Mouse (Mus musculus): ENCODE measurements around the gene Tm2d1.

Tm2d1 gene

DNA sequence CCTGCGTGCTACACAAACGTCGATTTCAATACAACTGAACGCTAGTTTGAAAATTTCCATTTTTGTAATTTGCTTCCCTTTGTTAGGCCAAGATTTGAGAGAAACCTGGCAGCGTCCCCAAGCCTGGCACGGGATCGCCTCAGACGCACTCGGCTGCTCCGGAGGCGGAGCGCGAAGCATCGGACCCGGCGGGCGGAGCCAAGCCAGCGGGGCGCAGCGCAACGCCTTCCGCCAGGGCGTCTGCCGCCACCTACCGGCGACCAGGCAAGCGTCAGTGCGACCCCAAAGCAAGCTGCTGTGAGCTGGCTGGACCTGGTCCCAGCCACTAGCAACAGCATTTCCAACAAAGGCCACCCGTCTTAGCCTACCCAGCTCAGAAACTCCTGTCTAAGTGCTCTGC lies 60.9 kb downstream of the Tm2d1 start:
- peak; percentile 74 for DNase-seq (ENCODE audit: low read depth, low spot score)

DNA sequence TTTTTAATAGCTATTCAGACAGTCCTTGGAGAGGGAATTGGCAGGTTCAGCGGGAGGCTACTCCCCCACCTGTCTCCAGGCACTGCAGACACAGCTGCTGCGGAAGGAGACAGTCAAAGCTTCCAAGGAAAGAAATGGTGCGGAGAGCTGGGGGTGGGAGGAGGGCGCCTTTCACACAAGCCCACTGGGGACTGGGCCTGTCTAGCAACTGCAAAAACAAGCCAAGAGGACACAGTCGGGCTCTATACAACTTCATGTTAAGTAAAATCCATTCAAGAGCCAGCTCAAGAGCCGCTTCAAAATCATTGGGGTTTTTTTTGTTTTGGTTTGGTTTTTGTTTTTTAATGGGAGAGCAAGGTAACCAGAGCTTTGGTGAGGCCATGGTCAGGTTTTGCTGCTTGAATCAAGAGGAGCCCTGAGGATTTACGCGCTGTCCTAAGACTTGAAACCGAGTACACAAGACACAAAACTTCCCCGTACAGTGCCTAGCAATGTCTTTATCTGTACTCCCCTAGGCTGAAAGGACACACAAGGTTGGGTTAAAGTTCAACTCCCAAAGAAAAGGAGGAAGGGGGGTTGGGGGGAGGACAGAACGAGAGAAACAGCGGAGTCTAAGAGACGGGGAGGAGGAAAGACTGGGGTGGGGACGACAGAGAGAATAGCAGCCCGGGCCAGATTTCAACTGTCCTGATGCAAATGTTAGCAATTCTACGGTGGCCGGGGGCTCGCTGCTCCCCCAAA lies 61.6 kb downstream of the Tm2d1 start:
- DNase-seq (ENCODE audit: low read depth, low spot score), result peak; percentile 34

DNA sequence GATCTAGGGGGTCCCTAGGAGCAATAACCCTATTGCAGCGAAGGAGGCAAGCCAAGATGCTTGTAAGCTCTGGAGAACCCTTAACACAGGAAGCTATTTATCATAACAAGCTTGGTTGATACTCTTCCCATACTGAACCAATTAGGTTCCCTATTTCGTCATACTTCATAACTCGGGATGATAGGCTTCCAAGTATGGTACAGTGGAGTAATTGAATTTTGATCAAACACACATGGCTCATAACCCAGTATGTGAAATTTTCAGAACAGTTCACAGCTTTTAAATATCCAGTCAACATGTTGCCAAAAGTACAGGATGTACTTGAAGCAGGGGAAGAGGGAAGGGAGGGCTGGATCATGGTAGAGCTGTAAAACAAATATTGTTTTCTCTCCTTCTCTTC lies 64.3 kb downstream of the Tm2d1 start:
- no peak for DNase-seq (ENCODE audit: low read depth, low spot score)

- no peak for DNase-seq (ENCODE audit: low read depth, low spot score)
These were observed 66.0 kb downstream of the Tm2d1 start for GRCm38 (mm10) chr4:98317149-98317548.
